Mouse (Mus musculus): Measurements from ENCODE around the gene E130208F15Rik.

GRCm38 (mm10) chr7:30324300-30324944 is 2.9 kb downstream of the E130208F15Rik start:
- TF ChIP-seq POLR2A (IDR thresholded peaks at IDR 0.05; ENCODE audit: insufficient read depth, low read depth, low read length): no peak
- TF ChIP-seq CTCF (IDR thresholded peaks at IDR 0.05; ENCODE audit: insufficient read depth, low read depth, low read length): no peak

Data from olfactory bulb, adult 2 months (tissue).